Mouse (Mus musculus): Measurements from ENCODE around the gene Fcgrt.
"Not testable (repeated sequence)": the region's sequence is repeated elsewhere in the genome, so short reads cannot be mapped to it uniquely, and the experiment has no call there.

Fcgrt gene

GRCm38 (mm10) chr7:45131850-45132249 is 28.2 kb upstream of the Fcgrt start:
- no peak for DNase-seq (ENCODE audit: extremely low read depth, insufficient read length, low spot score)

DNA sequence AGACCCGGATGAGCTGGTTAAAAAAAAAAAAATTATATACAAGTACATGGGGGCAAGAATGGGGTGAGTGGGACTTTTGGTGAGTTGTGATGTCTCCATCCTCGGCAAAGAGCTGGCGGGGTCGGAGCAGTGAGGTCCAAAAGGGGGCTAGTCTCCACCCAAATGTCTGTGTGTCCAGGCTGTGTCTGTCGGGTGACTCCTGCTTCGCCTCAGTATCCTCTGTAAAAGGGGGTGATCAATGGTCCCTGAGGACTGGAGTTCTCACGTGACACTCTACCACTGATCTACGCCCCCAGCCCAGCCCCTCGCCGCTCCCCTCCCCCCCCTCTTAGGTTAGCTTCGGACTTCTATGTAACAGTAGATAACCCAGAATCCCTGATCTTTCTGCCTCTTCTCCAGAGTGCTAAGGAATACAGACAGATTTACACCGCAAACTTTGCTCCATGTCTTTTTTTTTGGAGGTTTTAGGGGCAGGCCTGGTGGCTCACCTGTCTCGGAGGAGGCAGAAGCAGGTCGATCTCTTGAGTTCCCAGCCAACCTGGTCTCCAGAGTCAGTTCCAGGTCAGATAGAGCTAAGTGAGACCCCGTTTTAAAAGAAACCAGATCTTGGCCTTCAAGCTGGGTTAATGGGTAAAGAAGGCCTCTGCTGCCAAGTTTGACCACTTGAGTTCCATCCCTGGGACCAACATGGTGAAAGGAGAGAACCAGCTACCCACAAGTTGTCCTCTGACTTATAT is 26.3 kb upstream of the Fcgrt start:
- DNase-seq (ENCODE audit: extremely low read depth, insufficient read length, low spot score) = no peak

DNA sequence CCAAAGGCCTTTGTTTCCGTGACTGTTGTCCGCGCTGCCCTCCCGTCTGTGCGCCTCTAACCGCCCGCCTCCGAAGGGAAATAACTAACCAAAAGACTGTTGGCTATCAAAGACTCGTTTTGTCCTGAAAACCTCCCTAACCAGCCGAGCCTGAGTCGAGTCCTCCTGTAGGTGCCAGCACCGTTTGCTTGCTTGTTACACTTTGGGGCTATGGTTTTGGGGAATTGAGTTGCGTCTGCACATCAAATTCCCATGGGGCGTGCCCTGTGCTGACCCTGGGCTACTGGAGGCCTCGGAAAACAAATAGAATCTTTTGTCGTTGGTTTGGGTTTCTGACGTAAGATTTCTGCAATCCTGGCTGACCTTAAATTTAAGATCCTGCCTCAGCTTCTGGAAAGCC is 25.7 kb upstream of the Fcgrt start:
- no peak for DNase-seq (ENCODE audit: extremely low read depth, insufficient read length, low spot score)

GRCm38 (mm10) chr7:45128624-45129246 is 25.1 kb upstream of the Fcgrt start, which contains the start of gene Rpl13a:
Gene Rpl13a (minus strand): TSS chr7:45128761.
- peak; percentile 96 for DNase-seq (ENCODE audit: extremely low read depth, insufficient read length, low spot score)

- no peak for DNase-seq (ENCODE audit: extremely low read depth, insufficient read length, low spot score)
Measured at GRCm38 (mm10) chr7:45127700-45128224, 24.1 kb upstream of the Fcgrt start.

- peak; percentile 51 for DNase-seq (ENCODE audit: extremely low read depth, insufficient read length, low spot score)
Measured at GRCm38 (mm10) chr7:45126844-45127699, 23.4 kb upstream of the Fcgrt start.

DNA sequence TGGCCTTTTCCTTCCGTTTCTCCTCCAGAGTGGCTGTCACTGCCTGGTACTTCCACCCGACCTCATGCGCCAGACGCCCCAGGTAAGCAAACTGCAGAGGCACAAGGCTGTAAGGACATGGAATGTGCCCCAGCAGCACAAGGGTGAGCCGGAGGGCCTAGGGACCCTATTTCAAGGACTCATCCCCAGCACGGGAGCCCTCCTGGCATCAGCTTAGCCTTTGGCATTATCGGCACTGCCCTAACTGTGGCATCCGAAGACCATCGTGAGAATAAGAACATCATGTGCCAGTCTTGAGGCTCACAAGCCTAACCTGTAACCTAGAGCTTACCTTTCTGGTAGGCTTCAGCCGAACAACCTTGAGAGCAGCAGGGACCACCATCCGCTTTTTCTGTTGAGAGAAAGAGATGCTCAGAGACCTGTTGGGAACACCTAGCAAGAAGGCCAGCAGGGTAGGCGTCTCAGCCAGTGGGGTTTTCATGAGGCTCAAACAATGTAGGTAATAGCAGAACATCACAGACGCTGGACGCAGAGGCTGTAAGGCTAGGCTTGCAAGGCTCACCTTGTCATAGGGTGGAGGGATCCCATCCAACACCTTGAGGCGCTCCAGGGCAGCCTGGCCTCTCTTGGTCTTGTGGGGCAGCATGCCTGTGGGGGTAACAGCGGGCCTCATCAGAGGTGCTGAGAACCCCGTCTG is 22.6 kb upstream of the Fcgrt start:
- no peak for DNase-seq (ENCODE audit: extremely low read depth, insufficient read length, low spot score)

- not testable (repeated sequence) for DNase-seq (ENCODE audit: extremely low read depth, insufficient read length, low spot score)
Measured at GRCm38 (mm10) chr7:45125649-45126048, 22.0 kb upstream of the Fcgrt start.

- DNase-seq (ENCODE audit: extremely low read depth, insufficient read length, low spot score) = peak; percentile 62
Measured at GRCm38 (mm10) chr7:45125144-45125600, 21.5 kb upstream of the Fcgrt start.

GRCm38 (mm10) chr7:45124224-45125143 is 20.8 kb upstream of the Fcgrt start, which contains the start of gene Rps11:
Gene Rps11 (minus strand): TSS chr7:45124439.
- DNase-seq (ENCODE audit: extremely low read depth, insufficient read length, low spot score) = peak; percentile 98

DNA sequence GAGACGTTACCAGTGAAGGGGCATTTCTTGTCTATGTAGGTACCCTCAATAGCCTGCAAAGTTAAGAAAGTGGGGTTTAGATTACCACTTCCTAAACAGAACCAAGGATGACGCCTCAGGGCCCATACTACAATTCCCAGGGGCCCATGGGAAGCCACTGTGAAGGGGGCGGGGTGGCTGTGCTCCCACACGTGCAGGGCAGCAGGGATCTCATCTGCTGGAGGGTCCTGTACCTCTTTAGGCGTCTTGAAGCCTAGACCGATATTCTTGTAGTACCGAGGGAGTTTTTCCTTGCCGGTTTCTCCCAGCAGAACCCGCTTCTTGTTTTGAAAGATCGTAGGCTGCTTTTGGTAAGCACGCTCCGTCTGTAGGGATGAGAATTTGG is 19.5 kb upstream of the Fcgrt start:
- peak; percentile 48 for DNase-seq (ENCODE audit: extremely low read depth, insufficient read length, low spot score)

GRCm38 (mm10) chr7:45122561-45123185 is 19.0 kb upstream of the Fcgrt start:
- DNase-seq (ENCODE audit: extremely low read depth, insufficient read length, low spot score) = no peak

DNA sequence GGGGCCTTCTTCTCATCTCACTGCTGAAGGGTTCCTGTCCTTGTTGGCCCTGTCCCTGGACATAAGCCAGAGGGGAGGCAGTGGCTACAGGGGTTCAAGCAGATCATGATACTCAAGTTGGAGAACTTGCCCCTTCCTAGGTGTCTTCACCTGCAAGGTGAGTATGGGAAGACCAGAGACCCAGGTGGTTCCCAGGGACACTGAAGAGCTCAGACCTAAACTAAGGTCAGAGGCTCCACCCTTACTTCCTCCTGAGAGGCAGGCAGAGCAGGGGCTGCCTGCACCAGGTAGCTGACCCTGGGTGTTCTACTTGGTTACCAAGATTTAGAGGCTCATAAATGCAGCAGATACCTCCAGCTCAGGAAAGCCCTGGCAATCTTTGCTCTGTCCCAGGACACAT is 18.3 kb upstream of the Fcgrt start:
- no peak for DNase-seq (ENCODE audit: extremely low read depth, insufficient read length, low spot score)

DNA sequence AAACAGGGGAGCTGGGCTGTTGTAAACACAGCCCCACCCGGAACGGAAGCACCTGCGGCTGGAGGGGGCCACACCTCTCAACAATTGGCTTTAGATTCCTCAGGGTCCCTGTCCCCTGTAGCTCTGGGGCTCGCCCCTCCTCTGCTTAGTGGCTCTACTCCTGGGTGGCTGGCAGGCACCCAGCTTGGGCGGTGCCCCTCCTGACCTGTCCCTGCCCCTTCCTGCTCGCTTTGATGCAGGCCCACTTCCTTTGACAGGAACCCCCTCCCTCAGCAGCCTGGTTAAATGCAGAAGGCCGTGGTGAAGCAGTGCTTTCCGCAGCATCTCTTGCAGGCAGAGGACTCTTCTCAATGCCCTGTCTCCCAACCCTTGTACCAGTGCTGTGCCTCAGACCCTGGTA is 17.8 kb upstream of the Fcgrt start:
- DNase-seq (ENCODE audit: extremely low read depth, insufficient read length, low spot score) = no peak

DNA sequence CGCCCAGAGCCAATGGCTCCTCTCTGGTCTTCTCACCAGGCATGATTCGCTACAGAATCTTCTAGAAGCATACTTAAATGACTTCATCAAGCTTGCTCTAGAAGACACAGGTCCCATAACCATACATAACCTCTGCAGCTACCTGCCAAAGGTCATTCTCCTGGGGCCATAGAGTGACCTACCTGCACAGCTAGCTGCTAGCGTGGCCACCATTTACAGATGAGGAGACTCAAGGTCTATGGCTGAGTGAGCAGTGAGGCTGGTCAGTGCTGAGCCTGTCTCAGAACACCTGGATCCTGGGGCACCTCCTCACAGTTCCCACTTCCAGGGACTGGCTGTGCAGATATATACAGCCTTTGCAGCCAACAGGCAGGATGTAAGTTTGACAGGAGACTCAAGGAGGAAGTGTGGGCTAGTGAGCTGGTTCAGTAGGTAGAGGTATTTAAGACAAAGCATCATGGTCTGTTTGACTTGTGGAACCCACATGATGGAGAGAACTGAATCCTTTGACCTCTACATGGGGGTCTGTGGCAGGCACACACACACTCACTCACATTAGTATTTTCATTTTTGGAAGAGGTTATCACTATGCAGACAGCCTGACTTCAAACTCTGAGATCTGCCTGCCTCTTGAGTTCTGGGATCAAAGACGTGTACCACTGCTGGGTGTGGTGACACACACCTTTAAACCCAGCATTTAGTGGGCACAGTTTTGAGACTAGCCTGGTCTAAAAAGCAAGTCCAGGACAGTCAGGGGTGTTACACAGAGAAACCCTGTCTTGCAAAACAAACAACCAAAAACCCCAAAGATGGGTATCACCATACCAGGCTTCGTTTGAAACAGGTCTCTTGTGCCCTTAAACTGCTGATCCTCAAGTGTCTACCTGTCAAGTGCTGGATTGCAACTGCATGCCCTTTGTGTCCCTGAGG is 16.4 kb upstream of the Fcgrt start:
- DNase-seq (ENCODE audit: extremely low read depth, insufficient read length, low spot score) = no peak

- no peak for DNase-seq (ENCODE audit: extremely low read depth, insufficient read length, low spot score)
Measured at GRCm38 (mm10) chr7:45118336-45118735, 14.7 kb upstream of the Fcgrt start.

DNA sequence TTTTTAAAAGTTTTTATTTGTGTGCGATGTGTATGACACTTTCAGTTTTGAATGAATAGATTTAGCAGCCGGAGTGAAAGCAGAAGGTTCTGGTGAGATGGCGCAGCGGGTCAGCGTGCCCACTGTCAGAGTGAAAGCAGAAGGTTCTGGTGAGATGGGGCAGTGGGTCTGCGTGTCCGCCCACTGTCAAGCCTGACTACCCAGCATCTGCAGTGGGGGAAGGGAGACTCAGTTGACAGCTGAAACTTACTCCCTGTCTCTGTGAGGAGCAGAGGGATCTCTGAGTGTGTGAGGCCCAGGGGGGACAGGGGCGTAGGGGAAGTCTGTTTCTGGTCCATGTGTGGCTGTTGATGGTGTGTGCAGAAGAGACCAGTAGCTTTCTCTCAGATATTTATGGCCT is 13.9 kb upstream of the Fcgrt start:
- DNase-seq (ENCODE audit: extremely low read depth, insufficient read length, low spot score) = no peak

DNA sequence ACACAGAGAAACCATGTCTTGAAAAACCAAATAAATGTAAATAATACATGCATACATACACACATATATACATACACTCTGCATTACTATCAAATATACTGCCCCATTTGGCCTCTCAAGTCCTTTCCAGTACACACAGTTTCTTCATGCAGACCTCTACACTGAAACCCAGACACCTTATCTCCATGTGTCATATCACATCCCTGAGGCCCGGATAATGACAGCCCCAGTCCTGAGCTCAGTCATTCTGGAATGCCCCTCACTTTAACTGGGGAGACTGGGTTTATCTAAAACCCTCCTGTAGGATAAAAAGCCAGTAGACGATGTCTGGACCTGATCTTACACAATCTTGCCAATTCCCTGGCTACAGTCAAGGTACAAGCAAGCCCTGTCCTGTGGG is 9.8 kb upstream of the Fcgrt start:
- no peak for DNase-seq (ENCODE audit: extremely low read depth, insufficient read length, low spot score)
